8 mouse cellular contexts compared by ENCODE assay signal in the genomic region with DNA sequence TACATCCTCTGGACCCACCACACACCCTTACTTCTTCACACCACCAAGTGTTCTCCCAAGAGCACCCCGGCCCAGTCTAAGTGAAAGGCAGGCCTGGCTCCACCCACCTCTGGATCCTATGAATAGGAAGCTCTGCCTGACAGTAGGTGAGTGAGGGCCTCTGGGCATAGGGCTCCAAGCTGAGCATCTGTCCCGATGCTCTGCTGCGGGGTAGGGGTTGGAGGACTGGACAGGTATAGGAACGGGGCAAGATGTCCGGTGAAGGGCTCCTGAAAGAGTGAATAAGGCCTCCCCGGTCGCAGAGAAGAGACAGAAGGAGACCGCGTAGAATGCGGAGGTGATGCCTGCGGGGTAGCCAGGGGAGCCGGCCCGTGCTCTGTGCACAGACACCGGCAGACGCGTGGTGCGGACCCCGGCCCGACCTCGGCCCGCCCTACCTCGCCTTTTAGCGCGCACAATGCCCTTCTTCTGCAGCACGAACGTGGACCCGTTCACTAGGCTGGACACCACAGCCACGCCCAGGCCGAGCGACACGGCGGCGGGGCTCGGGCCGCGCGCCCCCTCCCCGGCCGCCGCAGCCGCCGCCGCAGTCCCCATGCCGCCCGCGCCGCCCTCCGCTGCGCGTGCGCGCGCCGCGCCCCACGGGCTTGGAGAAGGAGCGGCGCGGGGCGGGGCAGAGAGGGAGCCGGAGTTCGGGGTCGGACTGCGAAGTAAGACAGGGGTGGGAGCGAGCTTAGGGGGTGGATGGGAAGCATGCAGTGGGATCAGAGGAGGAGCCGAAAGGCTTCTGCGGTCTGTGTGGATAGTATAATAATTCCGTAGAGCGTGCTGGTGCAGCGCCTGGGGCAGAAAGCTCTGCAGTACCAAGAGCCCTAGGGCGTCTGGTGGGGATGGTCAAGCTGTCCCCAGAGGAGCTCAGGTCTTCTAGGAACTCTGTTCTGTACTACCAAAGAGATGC. TPM values are rescaled to one million over a fixed set of nuclear protein-coding genes. Genes with fewer than 3 reads are reported as not detected.
DNase-seq lines count a peak whose midpoint lies in the region; ATAC-seq and TF ChIP-seq lines count a peak whose summit lies in the region.

No protein-coding gene starts in this region.

- H3K4me3 ChIP-seq in MEL (ENCODE audit: control insufficient read depth in 1 of 2, insufficient read depth in 1 of 2, low read depth in 2 of 2, low read length in 2 of 2) = peak overlapping the region; percentile 73 to 99
- H3K4me3 ChIP-seq in forebrain, embryonic 15.5 days = peak overlapping the region; percentile 88
- H3K4me3 ChIP-seq in neural tube, embryonic 15.5 days (replicated peaks) = peak overlapping the region; percentile 87

- H3K27me3 ChIP-seq in MEL (ENCODE audit: control insufficient read depth in 1 of 2, insufficient read depth in 2 of 2, low read length in 2 of 2) = no peaks in the 10 kb centered on the region
- no peaks in the 10 kb centered on the region for H3K27me3 ChIP-seq in forebrain, embryonic 15.5 days
- H3K27me3 ChIP-seq in neural tube, embryonic 15.5 days (replicated peaks) = no peaks in the 10 kb centered on the region

- H3K9me3 ChIP-seq in MEL (replicated peaks; ENCODE audit: insufficient read depth, low read length) = no peaks in the 10 kb centered on the region
- H3K9me3 ChIP-seq in forebrain, embryonic 15.5 days = no peaks in the 10 kb centered on the region
- no peaks in the 10 kb centered on the region for H3K9me3 ChIP-seq in neural tube, embryonic 15.5 days (replicated peaks)

- TF ChIP-seq EP300 in MEL (IDR thresholded peaks at IDR 0.05; ENCODE audit: low read depth in 1 of 2, low read length in 2 of 2) = no peak

- TF ChIP-seq POLR2A in MEL (IDR thresholded peaks at IDR 0.05; ENCODE audit: control insufficient read depth in 1 of 2, insufficient read depth in 1 of 2, low read depth in 1 of 2, low read length in 2 of 2, poor library complexity in 1 of 2) = peak; percentile 59 to 74; a peak in 3 of 4 replicates

- no peak for TF ChIP-seq RAD21 in MEL (IDR thresholded peaks at IDR 0.05; ENCODE audit: low read depth, low read length)

- peak overlapping the region; percentile 90 for H3K27ac ChIP-seq in MEL (ENCODE audit: control insufficient read depth, low read depth, low read length)
- peak overlapping the region; percentile 80 for H3K27ac ChIP-seq in forebrain, embryonic 15.5 days (replicated peaks)
- H3K27ac ChIP-seq in neural tube, embryonic 15.5 days (replicated peaks) = peak overlapping the region; percentile 85

- peaks cover 24 to 37% of the 10 kb centered on the region in 2 experiments for H3K4me1 ChIP-seq in MEL (ENCODE audit: control insufficient read depth in 1 of 2, insufficient read depth in 2 of 2, low read length in 2 of 2)
- peaks cover 15% of the 10 kb centered on the region for H3K4me1 ChIP-seq in forebrain, embryonic 15.5 days
- H3K4me1 ChIP-seq in neural tube, embryonic 15.5 days = peaks cover 15% of the 10 kb centered on the region

- H3K4me2 ChIP-seq in forebrain, embryonic 15.5 days (replicated peaks) = peak overlapping the region; percentile 75
- H3K4me2 ChIP-seq in neural tube, embryonic 15.5 days = peak overlapping the region; percentile 76

- intact Hi-C loops in heart, postnatal 14 days (cut with DNase I) = no loop called here

- H3K36me3 ChIP-seq in MEL (ENCODE audit: control insufficient read depth in 1 of 2, insufficient read depth in 2 of 2, low read length in 2 of 2) = peaks cover 0 to 40% of the 10 kb centered on the region in 2 experiments; a peak in 2 of 4 replicates
- no peaks in the 10 kb centered on the region; the same call in 1 of the 2 replicates for H3K36me3 ChIP-seq in forebrain, embryonic 15.5 days
- H3K36me3 ChIP-seq in neural tube, embryonic 15.5 days = peaks cover 7% of the 10 kb centered on the region; the same call in 1 of the 2 replicates

- 0 out of 6 replicates have a peak, but pooled peaks of 1 of the 3 experiments have one; percentile 3 for TF ChIP-seq CTCF in MEL (IDR thresholded peaks at IDR 0.05 in 2 of 3, conservative IDR thresholded peaks at IDR 0.05 in 1 of 3; ENCODE audit: control insufficient read depth in 1 of 3, insufficient read depth in 1 of 3, low read depth in 2 of 3, low read length in 3 of 3, poor library complexity in 1 of 3, severe bottlenecking in 1 of 3)

- peaks cover 12% of the 10 kb centered on the region for H3K79me2 ChIP-seq in MEL (ENCODE audit: control insufficient read depth, insufficient read depth, low read length, poor library complexity)

- H3K9ac ChIP-seq in MEL (ENCODE audit: control insufficient read depth, low read depth, low read length, poor library complexity, severe bottlenecking) = peak overlapping the region; percentile 97
- peak overlapping the region; percentile 94 for H3K9ac ChIP-seq in forebrain, embryonic 15.5 days (replicated peaks)
- H3K9ac ChIP-seq in neural tube, embryonic 15.5 days (replicated peaks) = peak overlapping the region; percentile 81

- peak; percentile 96 for ATAC-seq in forebrain, embryonic 15.5 days (replicated peaks)
- ATAC-seq in neural tube, embryonic 15.5 days (ENCODE audit: low FRiP score) = peak; percentile 94

- peak; percentile 85 for DNase-seq in MEL (ENCODE audit: low read depth, low spot score)
- peak; percentile 72 for DNase-seq in cerebellum, adult 11-12 months
- DNase-seq in heart, postnatal 14 days = peak; percentile 76 to 83
- peak; percentile 25 for DNase-seq in large intestine, adult 2 months (ENCODE audit: low read depth, low spot score)
- peak; percentile 67 to 72 for DNase-seq in lung, adult 18-20 months
- DNase-seq in testis, postnatal 10 days (ENCODE audit: low spot score) = peak; percentile 86

- WGBS in forebrain, embryonic 15.5 days = under 1% methylated on average over 58 of the region's 71 CpGs
- WGBS in large intestine, adult 2 months = 1% methylated on average over 70 of the region's 71 CpGs
- under 1% methylated on average over 68 of the region's 71 CpGs for WGBS in neural tube, embryonic 15.5 days

TF ChIP-seq in MEL, 35 proteins besides CTCF, POLR2A, EP300 and RAD21:
- TF ChIP-seq NELFE (IDR thresholded peaks at IDR 0.05; ENCODE audit: low read depth, low read length) = peak; percentile 49
- peak; percentile 35; the same call in 1 of the 2 replicates for TF ChIP-seq TBP (IDR thresholded peaks at IDR 0.05; ENCODE audit: low read depth, low read length)
- TF ChIP-seq SIN3A (IDR thresholded peaks at IDR 0.05; ENCODE audit: low read length) = peak; percentile 51; the same call in 1 of the 2 replicates
- TF ChIP-seq TCF12 (IDR thresholded peaks at IDR 0.05; ENCODE audit: low read depth, low read length) = no peak
- peak; percentile 73; the same call in 1 of the 2 replicates for TF ChIP-seq MXI1 (IDR thresholded peaks at IDR 0.05; ENCODE audit: low read depth, low read length)
- peak; percentile 81 for TF ChIP-seq NRF1 (IDR thresholded peaks at IDR 0.05; ENCODE audit: insufficient read depth, low read depth, low read length, poor library complexity, severe bottlenecking)
- no peak for TF ChIP-seq MYC (IDR thresholded peaks at IDR 0.05; ENCODE audit: low read depth, low read length)
- TF ChIP-seq BHLHE40 (IDR thresholded peaks at IDR 0.05; ENCODE audit: borderline replicate concordance, low read depth, low read length) = no peak
- TF ChIP-seq MEF2A (IDR thresholded peaks at IDR 0.05; ENCODE audit: extremely low read depth, insufficient replicate concordance, low read depth, low read length, poor library complexity, severe bottlenecking) = no peak
- no peak for TF ChIP-seq POLR2AphosphoS5 (IDR thresholded peaks at IDR 0.05; ENCODE audit: borderline replicate concordance, low read depth, low read length)
- TF ChIP-seq USF1 (IDR thresholded peaks at IDR 0.05; ENCODE audit: low read depth, low read length) = 0 out of 2 replicates have a peak, but pooled peaks have one; percentile 4
- no peak for TF ChIP-seq ELF1 (IDR thresholded peaks at IDR 0.05; ENCODE audit: low read depth, low read length)
- TF ChIP-seq POLR2AphosphoS2 (IDR thresholded peaks at IDR 0.05; ENCODE audit: low read length) = no peak
- no peak for TF ChIP-seq GATA1 (IDR thresholded peaks at IDR 0.05; ENCODE audit: low read depth, low read length)
- no peak; the same call in 1 of the 2 replicates for TF ChIP-seq HCFC1 (IDR thresholded peaks at IDR 0.05; ENCODE audit: low read depth, low read length)
TF ChIP-seq in MEL: peak in this region for 6.

RNA-seq across cellular contexts. Expression of gene Nipa1, which starts 0.5 kb away (rescaled TPM):
- 10.4 and 14.8 TPM in 2 replicates for total RNA-seq in MEL (2012; rRNA removed)
- 10 to 100 TPM in 1 of 2 experiments, not detected in 1; 13.0 TPM for polyA plus RNA-seq in MEL (2012; ENCODE audit: insufficient read depth in 1 of 2, insufficient read length in 2 of 2, low read depth in 1 of 2, low replicate concordance in 2 of 2, missing spikeins in 1 of 2)
- 23.3 and 24.0 TPM in 2 replicates for polyA plus RNA-seq in forebrain, embryonic 15.5 days (2015; fragmentation: Nextera tagmentation; extraction: Ambion mirVana)
- 1 to 10 TPM; 4.6 to 4.8 TPM for total RNA-seq in heart, postnatal 14 days (2021)
- polyA plus RNA-seq in large intestine, adult 2 months (2012; rRNA removed) = 1.5 and 1.7 TPM in 2 replicates
- 25.5 and 31.8 TPM in 2 replicates for polyA plus RNA-seq in neural tube, embryonic 15.5 days (2015; fragmentation: Nextera tagmentation; extraction: Ambion mirVana)

RNA-seq across cellular contexts. Expression of gene Herc2, which starts 30.7 kb away (rescaled TPM):
- 20.7 and 24.0 TPM in 2 replicates for total RNA-seq in MEL (2012; rRNA removed)
- polyA plus RNA-seq in MEL (2012; ENCODE audit: insufficient read depth in 1 of 2, insufficient read length in 2 of 2, low read depth in 1 of 2, low replicate concordance in 2 of 2, missing spikeins in 1 of 2) = 100 to 1,000 TPM in 1 of 2 experiments, 10 to 100 TPM in 1; 32.0 to 389 TPM
- 47.7 and 53.7 TPM in 2 replicates for polyA plus RNA-seq in forebrain, embryonic 15.5 days (2015; fragmentation: Nextera tagmentation; extraction: Ambion mirVana)
- total RNA-seq in heart, postnatal 14 days (2021) = 10 to 100 TPM; 48.9 to 50.3 TPM
- polyA plus RNA-seq in large intestine, adult 2 months (2012; rRNA removed) = 12.4 and 19.8 TPM in 2 replicates
- 44.8 and 46.7 TPM in 2 replicates for polyA plus RNA-seq in neural tube, embryonic 15.5 days (2015; fragmentation: Nextera tagmentation; extraction: Ambion mirVana)

RNA-seq across cellular contexts. Expression of gene Nipa2, which starts 57.0 kb away (rescaled TPM):
- 25.7 and 28.6 TPM in 2 replicates for total RNA-seq in MEL (2012; rRNA removed)
- polyA plus RNA-seq in MEL (2012; ENCODE audit: insufficient read depth in 1 of 2, insufficient read length in 2 of 2, low read depth in 1 of 2, low replicate concordance in 2 of 2, missing spikeins in 1 of 2) = 10 to 100 TPM in 1 of 2 experiments, not detected in 1; 26.3 TPM
- 41.0 and 42.3 TPM in 2 replicates for polyA plus RNA-seq in forebrain, embryonic 15.5 days (2015; fragmentation: Nextera tagmentation; extraction: Ambion mirVana)
- total RNA-seq in heart, postnatal 14 days (2021) = 10 to 100 TPM; 43.9 to 46.3 TPM
- 12.0 and 18.8 TPM in 2 replicates for polyA plus RNA-seq in large intestine, adult 2 months (2012; rRNA removed)
- polyA plus RNA-seq in neural tube, embryonic 15.5 days (2015; fragmentation: Nextera tagmentation; extraction: Ambion mirVana) = 34.5 and 34.9 TPM in 2 replicates

Comparison
In these comparisons a context has a peak if more than half of its experiments do, and no peak if none do; other contexts are left out.
1. Peak in every context shown above with its lines: DNase-seq, ATAC-seq, H3K4me3 ChIP-seq and H3K27ac ChIP-seq.
2. DNase-seq: peak in every context shown above with its lines; median percentile 86 in testis, postnatal 10 days; 85 in MEL; 80 in heart, postnatal 14 days; 72 in cerebellum, adult 11-12 months; 70 in lung, adult 18-20 months; 25 in large intestine, adult 2 months.